Mouse (Mus musculus): ENCODE measurements around the gene Gid4.

DNA sequence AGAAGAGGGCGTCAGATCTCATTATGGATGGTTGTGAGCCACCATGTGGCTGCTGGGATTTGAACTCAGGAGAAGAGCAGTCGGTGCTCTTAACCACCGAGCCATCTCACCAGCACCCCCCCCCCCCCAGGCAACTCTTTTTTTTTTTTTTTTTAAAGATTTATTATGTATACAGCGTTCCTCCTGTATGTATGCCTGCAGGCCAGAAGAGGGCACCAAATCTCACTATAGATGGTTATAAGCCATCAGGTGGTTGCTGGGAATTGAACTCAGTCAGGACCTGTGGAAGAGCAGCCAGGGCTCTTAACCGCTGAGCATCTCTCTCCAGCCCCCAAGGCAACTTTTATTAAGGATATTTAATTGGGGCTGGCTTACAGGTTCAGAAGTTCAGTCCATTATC, 57.6 kb downstream of the Gid4 start:
- no peak for TF ChIP-seq POLR2A (IDR thresholded peaks at IDR 0.05; ENCODE audit: low read depth, low read length)
- TF ChIP-seq CTCF (IDR thresholded peaks at IDR 0.05; ENCODE audit: extremely low read depth, insufficient read length, insufficient replicate concordance, low read depth, low read length), result no peak
